Mouse (Mus musculus): ENCODE measurements around the gene Ccser1.

DNA sequence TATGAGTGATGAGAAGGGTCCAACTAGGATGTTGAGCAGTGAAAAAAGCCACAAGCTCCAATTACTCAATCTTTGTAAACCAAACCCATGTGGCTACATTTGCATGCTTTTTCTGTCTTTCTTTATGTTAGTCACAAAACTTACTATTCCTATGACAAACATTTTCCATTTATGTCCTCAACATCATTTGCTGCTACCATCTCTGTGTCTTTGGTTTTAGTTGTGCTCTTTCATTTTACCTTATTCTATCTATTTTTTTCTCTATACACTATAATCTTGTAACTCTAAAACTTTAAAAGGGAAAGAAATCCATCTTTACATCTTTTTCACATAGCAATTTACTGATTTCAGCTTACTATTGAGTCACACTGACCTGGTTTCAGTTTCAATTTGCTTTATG lies 834.2 kb downstream of the Ccser1 start:
- TF ChIP-seq GATA1 (IDR thresholded peaks at IDR 0.05; ENCODE audit: low read length) (no peak), TAL1 (IDR thresholded peaks at IDR 0.05; ENCODE audit: low read length) (no peak)
